Mouse (Mus musculus): ENCODE results near the gene Scn10a. TPM values are rescaled to one million over a fixed set of nuclear protein-coding genes. Genes with fewer than 3 reads are reported as not detected.

The Scn10a gene
- total RNA-seq, 2 experiments from 2014 or later: 0.14 to 0.20 TPM

DNA sequence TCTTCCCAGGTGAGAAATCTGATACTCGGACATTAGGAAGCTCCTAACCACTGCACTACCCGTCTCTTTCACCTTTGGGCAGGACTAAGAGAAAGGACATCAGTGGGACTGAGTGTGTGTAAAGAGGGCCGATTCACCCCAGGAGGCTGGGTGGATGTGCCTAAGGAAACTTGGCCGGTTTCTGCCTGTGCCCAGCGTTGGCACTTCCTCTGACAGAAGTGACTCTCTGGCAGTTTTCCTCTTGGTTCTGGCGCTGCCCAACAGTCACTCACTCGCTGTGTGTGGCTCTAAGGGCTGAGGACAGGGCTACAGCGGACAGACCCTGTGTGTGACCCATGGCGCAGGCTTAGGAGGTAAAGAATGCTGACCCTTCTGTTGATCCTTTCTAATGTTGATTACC, 148.5 kb downstream of the Scn10a start:
- H3K27ac ChIP-seq: no peak overlapping the region
- intact Hi-C loops (cut with DNase I): no loop called here

DNA sequence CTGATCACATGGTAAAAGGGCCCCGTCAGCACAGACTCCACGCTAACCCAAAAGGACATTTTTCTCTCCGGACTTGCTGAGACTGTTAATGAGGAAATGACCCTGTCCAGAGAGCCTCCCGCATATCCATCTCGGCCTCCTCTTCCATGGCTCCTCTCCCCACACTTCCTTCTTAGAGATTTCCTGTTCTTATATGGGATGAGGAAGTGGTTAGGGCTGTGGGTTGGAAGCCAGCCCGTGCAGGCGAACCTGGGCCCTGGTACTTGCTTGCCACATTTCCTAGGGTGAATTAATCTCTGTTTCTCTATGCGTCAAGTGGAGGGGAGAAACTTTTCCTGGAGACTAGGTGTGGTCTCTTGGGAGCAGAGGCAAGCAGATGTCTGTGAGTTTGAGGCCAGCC, 150.4 kb downstream of the Scn10a start:
- Histone ChIP-seq H3K27ac (no peak overlapping the region), H3K4me3 (no peak overlapping the region)
- intact Hi-C loops (cut with DNase I): no loop called here
- DNase-seq (ENCODE audit: extremely low spot score in 1 of 2, low spot score in 2 of 2): no peak
- no peak for TF ChIP-seq CTCF (IDR thresholded peaks at IDR 0.05)

More for the DNA sequence above, 148.5 kb downstream of the Scn10a start:
- TF ChIP-seq CTCF (IDR thresholded peaks at IDR 0.05): no peak
- H3K4me3 ChIP-seq: no peak overlapping the region
- DNase-seq (ENCODE audit: extremely low spot score in 1 of 2, low spot score in 2 of 2): no peak

DNA sequence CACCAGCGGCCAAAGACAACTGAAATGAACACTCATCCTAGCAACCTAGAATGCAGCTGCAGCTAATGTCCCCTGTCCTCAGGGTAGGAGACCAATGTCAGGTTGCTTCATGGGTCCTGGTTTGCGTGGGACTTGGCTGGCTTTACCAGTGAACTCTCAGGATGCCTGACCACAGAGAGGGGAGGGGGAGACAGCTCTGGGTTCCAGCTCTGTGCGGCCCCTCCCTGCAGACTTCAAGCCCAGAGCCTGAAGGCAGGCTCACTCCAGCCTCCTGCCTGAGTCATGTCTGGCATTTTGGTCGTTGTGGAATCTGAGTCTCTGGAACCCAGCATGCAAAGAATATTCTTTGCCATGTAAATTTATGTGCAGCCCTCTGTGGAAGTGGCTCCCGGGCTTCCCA, 151.3 kb downstream of the Scn10a start:
- Histone ChIP-seq H3K27ac (no peak overlapping the region), H3K4me3 (no peak overlapping the region)
- no peak for TF ChIP-seq CTCF (IDR thresholded peaks at IDR 0.05)
- no peak for DNase-seq (ENCODE audit: extremely low spot score in 1 of 2, low spot score in 2 of 2)
- intact Hi-C loops (cut with DNase I): no loop called here

DNA sequence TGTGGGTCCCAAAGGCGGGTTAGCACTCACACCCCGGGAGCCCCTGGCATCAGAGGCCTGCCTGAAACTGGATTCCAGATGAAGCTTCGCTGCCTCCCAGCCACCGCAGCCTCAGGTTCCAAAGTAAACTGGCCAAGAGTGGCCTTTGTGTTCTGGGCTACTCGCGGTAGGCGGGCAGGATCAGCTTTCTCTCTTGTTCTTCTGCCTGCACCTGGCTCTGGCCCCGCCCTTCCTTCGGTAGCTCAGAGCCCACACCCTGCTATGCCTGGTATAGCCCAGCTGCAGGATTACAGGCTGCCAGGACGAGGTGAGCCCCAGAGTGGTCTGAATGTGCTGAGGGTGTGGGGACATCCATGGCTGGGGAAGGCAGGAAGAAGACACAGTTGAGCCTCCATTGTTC, 152.9 kb downstream of the Scn10a start:
- intact Hi-C loops (cut with DNase I): no loop called here
- no peak overlapping the region for H3K27ac ChIP-seq
- DNase-seq (ENCODE audit: extremely low spot score in 1 of 2, low spot score in 2 of 2): no peak
- no peak for TF ChIP-seq CTCF (IDR thresholded peaks at IDR 0.05)
- no peak overlapping the region for H3K4me3 ChIP-seq

DNA sequence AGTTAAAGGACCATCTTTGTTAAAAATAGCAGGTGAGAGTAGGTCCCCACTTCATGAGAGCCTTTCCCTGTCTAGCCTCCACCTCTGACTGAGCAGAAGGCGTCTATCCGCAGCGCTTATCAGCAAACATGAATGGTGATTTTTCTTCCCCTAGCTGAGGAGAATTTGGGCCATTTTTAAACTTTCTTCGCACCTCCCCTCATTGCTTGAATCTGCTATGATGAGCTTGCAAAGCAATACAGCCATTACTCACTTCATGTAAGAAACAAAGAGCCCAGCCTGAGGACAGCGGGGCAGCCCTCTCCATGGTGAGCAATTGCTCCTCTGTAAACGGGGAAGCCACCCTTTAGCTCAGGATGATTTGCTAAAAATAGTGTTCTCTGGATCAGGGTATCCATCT, 154.3 kb downstream of the Scn10a start:
- intact Hi-C loops (cut with DNase I): no loop called here
- TF ChIP-seq CTCF (IDR thresholded peaks at IDR 0.05): no peak
- H3K4me3 ChIP-seq: no peak overlapping the region
- no peak for DNase-seq (ENCODE audit: extremely low spot score in 1 of 2, low spot score in 2 of 2)
- H3K27ac ChIP-seq: no peak overlapping the region

DNA sequence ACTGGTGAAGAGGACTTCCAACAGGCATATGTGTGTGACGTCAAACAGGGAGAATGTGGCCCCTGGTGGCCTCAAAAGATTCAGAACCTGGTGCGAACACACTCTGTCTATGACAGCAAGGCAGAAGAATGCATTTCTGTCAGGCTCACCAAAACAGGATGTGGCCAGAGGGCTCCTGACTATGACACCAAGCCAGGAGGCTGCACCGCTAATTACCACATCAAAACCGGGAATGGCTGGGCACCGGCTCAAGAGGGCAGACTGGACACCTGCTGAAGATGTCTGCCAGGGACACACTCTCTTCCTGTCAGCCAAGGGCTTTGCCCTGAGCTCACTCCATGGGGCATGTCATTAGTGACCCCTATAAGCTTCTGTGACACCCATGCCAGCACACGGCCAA, 155.5 kb downstream of the Scn10a start:
- H3K27ac ChIP-seq: no peak overlapping the region
- H3K4me3 ChIP-seq: no peak overlapping the region
- intact Hi-C loops (cut with DNase I): no loop called here
- no peak for DNase-seq (ENCODE audit: extremely low spot score in 1 of 2, low spot score in 2 of 2)
- TF ChIP-seq CTCF (IDR thresholded peaks at IDR 0.05): no peak

DNA sequence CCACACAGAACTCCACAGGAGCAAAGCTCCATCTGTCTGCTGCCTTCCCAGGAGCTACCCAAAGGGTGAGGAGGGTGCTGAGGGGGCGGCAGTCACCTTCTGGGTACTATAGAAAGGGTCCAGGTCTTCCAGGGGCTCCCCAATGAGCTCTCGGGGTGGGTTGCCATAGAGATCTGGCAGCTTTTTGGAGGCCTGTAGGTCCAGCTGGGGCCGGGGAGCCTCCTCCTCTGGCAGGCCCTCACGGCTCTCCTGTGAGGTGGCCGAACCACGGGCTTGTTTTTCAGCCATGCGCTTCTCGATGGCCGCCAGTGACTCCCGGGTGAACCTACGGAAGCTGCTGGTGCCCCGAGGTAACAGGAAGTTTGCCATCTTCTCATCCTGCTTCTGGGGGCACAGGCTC, 156.9 kb downstream of the Scn10a start:
- no peak overlapping the region for H3K27ac ChIP-seq
- intact Hi-C loops (cut with DNase I): no loop called here
- DNase-seq (ENCODE audit: extremely low spot score in 1 of 2, low spot score in 2 of 2): no peak
- H3K4me3 ChIP-seq: no peak overlapping the region
- TF ChIP-seq CTCF (IDR thresholded peaks at IDR 0.05): no peak

DNA sequence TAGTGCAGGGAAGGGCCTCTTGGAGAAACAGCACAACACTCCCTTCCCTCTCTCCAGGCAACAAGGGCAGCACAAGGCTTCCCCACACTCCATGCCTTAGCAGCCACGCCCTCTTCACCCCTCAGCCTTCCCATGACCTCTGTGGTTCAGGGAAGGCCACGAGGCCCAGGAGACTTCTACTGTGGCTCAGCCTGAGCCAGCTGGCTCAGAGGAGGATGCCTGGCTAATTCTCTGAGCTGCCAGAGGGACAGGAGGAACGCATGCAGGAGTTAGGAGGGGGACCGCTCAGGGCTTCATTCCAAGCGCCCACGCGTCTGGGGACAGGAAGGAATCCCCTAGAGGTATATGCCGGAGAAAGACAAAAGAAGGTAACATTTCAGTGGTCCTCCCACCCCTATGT, 157.4 kb downstream of the Scn10a start:
- Histone ChIP-seq H3K27ac (no peak overlapping the region), H3K4me3 (no peak overlapping the region)
- TF ChIP-seq CTCF (IDR thresholded peaks at IDR 0.05): no peak
- intact Hi-C loops (cut with DNase I): no loop called here
- DNase-seq (ENCODE audit: extremely low spot score in 1 of 2, low spot score in 2 of 2): no peak

DNA sequence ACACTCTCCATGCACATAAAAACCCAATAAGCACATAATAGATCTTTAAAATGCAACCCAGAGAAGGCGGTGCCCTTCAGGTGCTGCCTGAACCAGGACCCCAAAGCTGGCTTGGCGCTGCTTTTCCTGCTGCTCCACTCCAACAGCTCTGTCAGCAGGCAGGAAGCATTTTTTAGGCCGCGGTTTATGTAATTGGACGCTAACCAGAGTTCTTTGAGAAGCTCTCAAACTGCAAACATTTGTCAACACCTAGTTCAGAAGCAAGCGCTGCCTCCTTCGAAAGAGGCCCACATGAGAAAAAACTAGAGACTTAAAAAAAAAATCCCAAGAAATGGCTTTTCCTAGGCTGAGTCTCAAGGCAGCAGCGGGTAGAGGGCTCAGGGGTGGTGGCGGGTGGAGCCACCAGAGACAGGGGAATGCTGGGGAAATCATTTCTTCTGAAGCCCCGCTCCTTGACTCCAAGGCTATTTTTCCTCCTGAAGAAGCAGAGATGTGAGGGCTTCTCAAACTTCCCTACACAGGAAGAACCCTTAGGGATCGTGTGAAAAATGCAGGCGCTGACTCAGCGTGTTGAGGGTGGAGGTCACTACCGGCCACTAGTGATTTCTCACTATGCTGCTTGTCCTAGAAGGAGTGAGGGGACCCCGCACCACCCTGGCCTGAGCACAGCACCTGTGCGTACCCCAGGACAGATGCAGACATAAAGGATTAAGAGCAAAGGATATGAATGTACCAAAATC, 159.4 kb downstream of the Scn10a start:
- no peak for DNase-seq (ENCODE audit: extremely low spot score in 1 of 2, low spot score in 2 of 2)
- intact Hi-C loops (cut with DNase I): loop anchor here (2.0 to 5.0 kb wide), 2 partner anchors 47 to 191 kb away; no protein-coding TSS in a partner anchor
- Histone ChIP-seq H3K27ac (no peak overlapping the region), H3K4me3 (no peak overlapping the region)
- no peak for TF ChIP-seq CTCF (IDR thresholded peaks at IDR 0.05)

Other genes with a start within 250 kb of the Scn10a start
- gene Scn5a, start 140.3 kb downstream of the Scn10a start, total RNA-seq (2021): 1 to 10 TPM; 3.9 to 5.0 TPM
- gene Scn11a, start 106.1 kb upstream of the Scn10a start, total RNA-seq (2021): under 1 TPM; 0.16 to 0.25 TPM
- gene Wdr48, start 175.6 kb upstream of the Scn10a start, total RNA-seq (2021): 10 to 100 TPM; 79.3 to 85.8 TPM
- gene Gorasp1, start 218.2 kb upstream of the Scn10a start, total RNA-seq (2021): 10 to 100 TPM; 30.7 to 38.0 TPM
- under 1 TPM; 0.45 to 0.77 TPM for gene Ttc21a, start 218.3 kb upstream of the Scn10a start, total RNA-seq (2021)